Mouse (Mus musculus): Measurements from ENCODE around the gene Scn11a.

Gene Scn11a

GRCm38 (mm10) chr9:119795254-119795912 is 29.9 kb downstream of the Scn11a start:
- no peak for DNase-seq (ENCODE audit: low spot score)

DNA sequence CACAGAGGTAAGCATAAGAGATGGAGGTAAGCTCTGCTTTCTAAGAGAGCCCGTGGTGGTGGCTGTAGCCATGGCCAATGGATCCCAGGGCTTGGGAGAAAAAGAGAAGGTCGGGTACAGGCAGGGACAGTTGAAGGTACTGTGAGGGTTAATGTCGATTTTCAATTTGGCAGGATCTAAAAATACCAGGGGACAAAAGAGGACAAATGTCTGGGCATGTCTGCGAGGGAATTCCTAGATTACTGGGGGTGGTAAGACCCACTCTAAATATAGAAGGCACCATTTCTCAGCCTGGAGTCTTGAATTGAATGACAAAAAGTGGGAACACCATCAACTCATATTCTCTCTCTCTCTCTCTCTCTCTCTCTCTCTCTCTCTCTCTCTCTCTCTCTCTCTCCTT is 30.8 kb downstream of the Scn11a start:
- no peak for DNase-seq (ENCODE audit: low spot score)

GRCm38 (mm10) chr9:119792505-119792904 is 32.8 kb downstream of the Scn11a start:
- DNase-seq (ENCODE audit: low spot score): peak; percentile 53

GRCm38 (mm10) chr9:119780901-119781300 is 44.4 kb downstream of the Scn11a start:
- no peak for DNase-seq (ENCODE audit: low spot score)

DNA sequence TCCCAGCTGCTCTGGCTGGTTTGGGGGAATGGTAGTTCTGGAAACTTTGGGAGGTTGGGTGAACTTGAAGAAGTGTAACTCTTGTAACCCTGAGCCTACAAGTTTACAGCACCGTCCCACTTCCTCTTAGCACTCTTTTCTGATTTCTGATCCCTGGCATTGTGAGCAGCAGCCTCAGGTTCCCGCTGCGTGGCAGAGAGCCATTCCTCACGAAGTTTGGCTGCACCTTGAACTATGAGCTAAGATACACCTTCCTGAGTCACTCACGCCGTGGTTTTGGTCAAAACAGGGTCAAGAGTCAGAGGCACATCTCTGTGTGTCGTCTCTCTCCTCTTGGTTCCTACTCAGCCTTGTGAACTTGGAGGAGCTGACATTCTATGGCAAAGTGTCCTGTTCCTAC is 48.6 kb downstream of the Scn11a start:
- no peak for DNase-seq (ENCODE audit: low spot score)

GRCm38 (mm10) chr9:119768585-119768984 is 56.7 kb downstream of the Scn11a start:
- peak; percentile 38 for DNase-seq (ENCODE audit: low spot score)

GRCm38 (mm10) chr9:119760226-119760625 is 65.0 kb downstream of the Scn11a start:
- no peak for DNase-seq (ENCODE audit: low spot score)

DNA sequence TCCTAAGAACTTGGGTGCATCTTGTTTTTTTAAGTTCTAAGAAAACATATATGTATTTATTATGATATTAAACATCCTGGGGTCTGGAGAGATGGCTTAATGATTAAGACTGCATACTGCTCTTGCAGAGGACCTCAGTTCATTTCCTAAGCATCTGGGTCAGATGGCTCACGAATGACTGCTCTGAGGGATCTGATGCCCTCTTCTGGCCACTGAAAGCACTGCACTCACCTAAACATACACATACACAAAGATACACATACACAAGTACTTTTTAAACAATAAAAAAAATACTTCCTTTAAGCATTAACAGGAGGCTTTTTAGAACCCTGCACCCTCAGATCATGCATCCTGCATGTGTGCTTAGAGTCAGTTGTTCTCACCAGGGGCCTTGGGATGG is 65.8 kb downstream of the Scn11a start:
- DNase-seq (ENCODE audit: low spot score): no peak

GRCm38 (mm10) chr9:119751507-119751906 is 73.7 kb downstream of the Scn11a start:
- DNase-seq (ENCODE audit: low spot score): peak; percentile 75

DNA sequence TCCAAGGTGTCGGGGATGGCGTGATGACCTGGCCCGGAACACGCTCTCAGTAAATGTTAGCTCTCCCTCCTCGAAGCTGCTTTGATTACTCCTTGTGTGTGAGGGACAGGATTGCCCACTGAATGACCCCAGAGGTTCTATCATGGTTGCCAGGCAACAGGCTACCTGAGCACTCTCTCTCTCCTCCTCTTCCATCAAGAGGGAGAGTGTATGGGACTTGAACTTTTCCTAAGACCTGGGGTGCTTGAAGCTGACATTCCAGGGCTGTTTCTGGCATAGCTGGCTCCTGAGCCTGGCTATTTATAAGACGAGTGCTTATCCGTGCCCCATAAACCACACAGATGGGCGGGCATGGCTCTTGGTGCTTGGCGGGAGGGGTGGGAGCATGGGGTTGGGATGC is 76.1 kb downstream of the Scn11a start:
- no peak for DNase-seq (ENCODE audit: low spot score)

DNA sequence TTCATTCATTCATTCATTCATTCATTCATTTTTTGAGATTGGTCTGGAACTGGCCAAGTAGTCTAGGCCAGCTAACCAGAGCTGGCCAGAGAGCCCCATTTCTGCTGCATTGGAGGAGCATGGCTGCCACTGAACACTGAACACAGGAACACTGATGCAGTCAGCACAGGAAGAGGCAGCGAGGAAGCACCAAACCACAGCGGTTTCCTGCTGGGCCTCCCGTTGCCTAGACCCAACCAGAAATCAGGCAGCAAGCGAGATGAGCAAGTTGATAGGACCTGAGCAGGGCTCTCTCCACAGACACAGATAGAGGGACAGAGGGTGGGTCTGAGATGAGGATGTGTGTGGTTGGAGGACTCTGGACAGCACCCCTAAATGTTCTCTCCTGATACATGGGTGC is 81.4 kb downstream of the Scn11a start:
- no peak for DNase-seq (ENCODE audit: low spot score)

DNA sequence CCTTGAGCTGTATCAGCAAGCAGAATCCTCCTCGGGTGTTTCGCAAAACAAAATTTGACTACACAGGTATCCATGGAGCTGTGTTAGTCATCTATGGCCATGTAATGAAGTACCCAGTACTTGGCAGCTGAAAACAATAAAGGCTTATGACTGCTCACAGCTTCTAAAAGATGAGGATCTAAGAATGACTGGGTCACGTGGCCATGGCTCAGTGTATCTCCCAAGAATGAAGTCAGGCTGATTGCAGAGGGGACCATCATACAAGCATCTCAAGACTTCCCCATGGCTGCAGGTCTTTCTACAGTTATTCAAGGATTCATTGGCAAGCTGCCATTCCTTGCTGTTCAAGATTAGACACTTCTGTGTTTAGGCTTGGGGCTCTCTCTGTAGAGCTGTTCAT is 81.9 kb downstream of the Scn11a start:
- DNase-seq (ENCODE audit: low spot score): no peak

DNA sequence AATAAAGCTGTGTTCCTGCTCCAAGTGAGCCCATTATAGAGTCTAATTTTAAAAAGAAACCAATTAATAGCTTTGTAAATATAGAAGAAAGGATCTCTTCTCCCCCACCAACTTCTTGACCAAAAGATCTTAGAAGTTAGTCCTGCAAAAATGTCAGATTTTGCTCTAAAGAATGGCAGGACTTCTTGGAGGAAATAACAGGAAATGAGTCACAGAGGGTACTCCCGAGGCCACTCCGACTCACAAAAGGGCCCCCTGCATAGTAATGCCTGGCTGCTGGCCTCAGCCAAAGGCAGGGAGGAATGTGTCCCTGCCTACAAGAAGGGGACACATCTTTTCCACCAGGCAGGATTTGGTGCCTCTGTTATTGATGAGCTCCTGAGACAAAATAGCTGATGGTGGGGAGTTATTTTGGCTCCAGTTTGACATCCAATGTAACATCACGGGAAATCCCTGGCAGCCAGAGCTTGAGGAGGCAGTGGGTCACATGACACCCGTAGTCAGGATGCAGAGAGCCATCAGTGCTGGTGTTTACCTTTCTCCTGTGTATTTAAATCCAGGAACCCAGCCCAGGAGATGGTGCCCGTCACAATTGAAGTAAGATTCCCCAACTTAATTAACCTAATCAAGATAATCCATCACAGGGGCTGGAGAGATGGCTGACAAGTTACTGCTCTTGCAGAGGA is 84.0 kb downstream of the Scn11a start:
- DNase-seq (ENCODE audit: low spot score): no peak

DNA sequence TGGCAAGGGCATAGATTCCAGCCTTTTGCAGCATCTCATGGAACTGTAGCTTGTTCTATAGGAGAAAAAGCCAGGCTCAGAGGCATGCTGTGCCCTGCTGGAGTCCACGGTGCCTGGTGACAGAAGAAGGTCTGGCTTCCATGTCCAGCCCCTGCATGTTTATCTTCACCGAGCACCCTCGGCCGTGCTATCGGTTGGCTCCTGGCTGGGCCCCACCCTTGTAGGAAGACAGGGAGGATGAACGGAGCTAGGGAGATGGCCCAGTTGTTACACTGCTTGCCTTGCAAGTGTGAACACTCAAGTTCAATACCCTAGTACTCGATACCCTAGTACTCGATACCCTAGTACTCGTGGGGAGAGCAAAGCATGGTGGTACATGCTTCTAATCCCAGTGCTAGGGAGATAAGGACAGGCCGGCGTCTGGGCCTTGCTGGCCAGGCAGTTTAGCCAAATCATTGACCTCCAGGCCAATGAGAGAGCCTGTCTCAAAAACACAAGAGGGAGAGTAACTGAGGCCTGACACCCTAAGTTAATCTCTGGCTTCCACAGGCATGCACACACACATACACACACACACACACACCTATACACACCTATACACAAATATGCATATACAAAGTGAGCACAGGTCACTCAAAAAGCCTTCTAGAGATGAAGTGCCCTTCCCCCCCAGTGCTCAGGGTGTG is 96.7 kb downstream of the Scn11a start:
- no peak for DNase-seq (ENCODE audit: low spot score)

DNA sequence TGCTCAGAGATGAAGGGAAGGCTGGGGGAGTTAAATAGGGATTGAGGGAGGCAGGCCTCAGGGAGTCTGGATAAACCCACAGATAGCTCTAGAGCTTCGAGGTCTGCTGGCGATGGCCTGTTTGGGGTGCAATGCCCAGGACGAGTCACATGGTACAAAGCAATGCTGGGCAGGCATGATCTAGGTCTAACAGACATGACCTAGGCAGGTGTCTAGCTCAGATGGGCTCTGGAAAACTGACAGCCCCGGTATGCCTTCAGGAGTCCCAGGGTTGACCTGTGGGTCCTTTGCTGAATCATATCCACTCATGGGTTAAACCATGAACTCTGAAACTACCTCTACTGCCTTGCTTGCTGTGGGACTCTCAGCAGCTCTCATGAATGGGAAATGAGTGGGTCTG is 98.3 kb downstream of the Scn11a start:
- DNase-seq (ENCODE audit: low spot score): no peak

GRCm38 (mm10) chr9:119725293-119725862 is 99.9 kb downstream of the Scn11a start:
- DNase-seq (ENCODE audit: low spot score): no peak

DNA sequence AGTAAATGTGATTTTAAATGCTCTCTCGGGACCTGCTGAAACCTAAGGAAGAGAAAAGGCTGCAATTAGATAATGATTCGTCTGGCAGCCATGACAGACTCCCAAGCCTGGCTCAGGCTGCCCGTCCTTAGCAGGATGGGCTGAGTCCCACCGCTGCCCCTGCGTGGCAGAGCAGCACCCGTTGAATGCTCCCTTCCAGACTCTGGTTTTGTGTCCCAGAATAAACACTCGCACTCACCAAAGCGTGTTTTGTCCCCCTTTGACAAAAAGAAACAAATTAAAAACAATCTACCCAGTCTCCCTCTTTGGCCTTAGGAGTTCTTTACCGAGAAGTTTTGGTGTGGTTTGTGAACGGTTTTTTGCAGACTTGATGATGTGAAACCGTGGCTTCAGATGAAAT is 106.0 kb downstream of the Scn11a start, which contains the start of gene Scn10a:
TSS of gene Scn10a (minus strand) at position 101 of the 400 bp plus-strand sequence.
- no peak for DNase-seq (ENCODE audit: low spot score)

- peak; percentile 80 for DNase-seq (ENCODE audit: low spot score)
Measured at GRCm38 (mm10) chr9:119706700-119707099, 118.6 kb downstream of the Scn11a start.
